Mouse (Mus musculus) embryonic facial prominence, embryonic 10.5 days (tissue): Measurements from ENCODE around the gene Chpf. TPM values are rescaled to one million over a fixed set of nuclear protein-coding genes. Genes with fewer than 3 reads are reported as not detected.

ENCODE experiments used
- DNase-seq: peaks from one replicate; pipeline ENCODE4 v3.0.0-alpha.2; 2017; ENCODE audit warnings: low spot score
- H3K27ac ChIP-seq: fragments of 300-500 bp; sonication (generic); replicated peaks from 2 replicates; pipeline ENCODE4 v1.5.1; 2016; ENCODE audit warnings: mild to moderate bottlenecking
- H3K27me3 ChIP-seq: fragments of 300-500 bp; sonication (generic); replicated peaks from 2 replicates; pipeline ENCODE4 v1.6.1; 2016; ENCODE audit warnings: low read depth, mild to moderate bottlenecking; ENCODE audit not compliant: poor library complexity, severe bottlenecking
- H3K36me3 ChIP-seq: fragments of 300-500 bp; sonication (generic); replicated peaks from 2 replicates; pipeline ENCODE4 v1.6.1; 2016; ENCODE audit warnings: mild to moderate bottlenecking, moderate library complexity
- H3K4me1 ChIP-seq: fragments of 300-500 bp; sonication (generic); 2 replicates; pipeline ENCODE4 v1.6.1; 2016
- H3K4me3 ChIP-seq: fragments of 300-500 bp; sonication (generic); 2 replicates; pipeline ENCODE4 v1.5.1; 2016; ENCODE audit warnings: mild to moderate bottlenecking, moderate library complexity
- H3K9me3 ChIP-seq: fragments of 300-500 bp; sonication (generic); 2 replicates; pipeline ENCODE4 v1.6.1; 2016; ENCODE audit warnings: mild to moderate bottlenecking
- WGBS: fragments of 180-500 bp; shearing (Covaris S2); methylation state at CpG from one replicate; pipeline ENCODE4 v1.1.7; 2016; 5-methylcytosine and 5-hydroxymethylcytosine counted together
- polyA plus RNA-seq: library from polyadenylated mRNA; unstranded; fragments of >200 nt; fragmentation: Nextera tagmentation; extraction: Ambion mirVana; gene quantifications from 2 replicates; pipeline ENCODE4 v1.2.1, GENCODE M21; 2016

Chpf gene
- polyA plus RNA-seq, 1 experiment from 2014 or later, result 25.3 TPM

DNA sequence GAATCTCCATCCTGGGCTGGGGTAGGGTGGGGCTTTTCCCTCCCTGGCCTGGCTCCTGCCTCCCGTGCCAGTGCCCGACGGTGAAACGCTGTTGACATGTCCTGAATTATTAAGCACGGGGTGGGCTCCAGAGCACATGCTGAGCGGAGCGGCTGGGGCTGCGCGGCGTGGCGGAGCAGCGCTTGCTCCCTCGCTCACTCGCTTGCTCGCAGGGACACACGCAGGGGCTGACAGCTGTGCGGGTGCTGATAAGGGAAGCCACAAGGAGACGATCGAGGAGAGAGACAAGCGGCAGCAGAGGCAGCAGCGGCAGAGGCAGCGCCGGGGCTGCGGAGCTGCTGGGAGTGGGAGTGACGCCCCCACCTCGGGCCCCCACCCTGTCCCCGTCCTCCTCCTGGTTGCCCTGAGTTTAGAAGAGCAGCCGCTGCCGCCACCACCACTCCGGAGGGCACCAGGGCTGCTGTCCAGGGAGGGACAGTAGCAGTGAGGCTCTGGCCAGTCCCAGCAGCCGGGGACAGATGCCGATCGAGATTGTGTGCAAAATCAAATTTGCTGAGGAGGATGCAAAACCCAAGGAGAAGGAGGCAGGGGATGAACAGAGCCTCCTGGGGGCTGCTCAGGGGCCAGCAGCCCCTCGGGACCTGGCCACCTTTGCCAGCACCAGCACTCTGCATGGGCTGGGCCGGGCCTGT, 28.6 kb downstream of the Chpf start, which contains the start of gene Asic4:
Gene Asic4 (plus strand): TSS at position 123 of the 692 bp plus-strand sequence.
- Histone ChIP-seq H3K4me1 (peaks cover 97% of the 10 kb centered on the region), H3K27me3 (peaks cover 98% of the 10 kb centered on the region), H3K9me3 (no peaks in the 10 kb centered on the region), H3K4me3 (peak within 1 kb of the TSS; percentile 56), H3K27ac (peak within 1 kb of the TSS; percentile 77), H3K36me3 (no peaks in the 10 kb centered on the region)
- 2% methylated on average over 35 of the region's 35 CpGs for WGBS
- DNase-seq, result peak; percentile 48

GRCm38 (mm10) chr1:75449377-75450135, 29.6 kb downstream of the Chpf start:
- Histone ChIP-seq H3K9me3 (no peaks in the 10 kb centered on the region), H3K4me1 (peaks cover 100% of the 10 kb centered on the region), H3K27ac (peak overlapping the region; percentile 77), H3K27me3 (peaks cover 100% of the 10 kb centered on the region), H3K36me3 (no peaks in the 10 kb centered on the region), H3K4me3 (peak overlapping the region; percentile 56)
- WGBS, result 1% methylated on average over 8 of the region's 8 CpGs
- DNase-seq, result peak; percentile 35

GRCm38 (mm10) chr1:75448937-75449336, 30.2 kb downstream of the Chpf start:
- Histone ChIP-seq H3K27me3 (peaks cover 98% of the 10 kb centered on the region), H3K4me1 (peaks cover 100% of the 10 kb centered on the region), H3K9me3 (no peaks in the 10 kb centered on the region), H3K27ac (peak overlapping the region; percentile 68), H3K4me3 (peak overlapping the region; percentile 47), H3K36me3 (no peaks in the 10 kb centered on the region)
- DNase-seq, result peak; percentile 59
- WGBS, result 1% methylated on average over 14 of the region's 14 CpGs

- Histone ChIP-seq H3K36me3 (no peaks in the 10 kb centered on the region), H3K27ac (peak overlapping the region; percentile 81), H3K4me1 (peaks cover 100% of the 10 kb centered on the region), H3K4me3 (peak overlapping the region; percentile 47), H3K27me3 (peaks cover 97% of the 10 kb centered on the region), H3K9me3 (no peaks in the 10 kb centered on the region)
- 1% methylated on average over 7 of the region's 7 CpGs for WGBS
- peak; percentile 75 for DNase-seq
Observed at GRCm38 (mm10) chr1:75448052-75448431, 31.1 kb downstream of the Chpf start.

DNA sequence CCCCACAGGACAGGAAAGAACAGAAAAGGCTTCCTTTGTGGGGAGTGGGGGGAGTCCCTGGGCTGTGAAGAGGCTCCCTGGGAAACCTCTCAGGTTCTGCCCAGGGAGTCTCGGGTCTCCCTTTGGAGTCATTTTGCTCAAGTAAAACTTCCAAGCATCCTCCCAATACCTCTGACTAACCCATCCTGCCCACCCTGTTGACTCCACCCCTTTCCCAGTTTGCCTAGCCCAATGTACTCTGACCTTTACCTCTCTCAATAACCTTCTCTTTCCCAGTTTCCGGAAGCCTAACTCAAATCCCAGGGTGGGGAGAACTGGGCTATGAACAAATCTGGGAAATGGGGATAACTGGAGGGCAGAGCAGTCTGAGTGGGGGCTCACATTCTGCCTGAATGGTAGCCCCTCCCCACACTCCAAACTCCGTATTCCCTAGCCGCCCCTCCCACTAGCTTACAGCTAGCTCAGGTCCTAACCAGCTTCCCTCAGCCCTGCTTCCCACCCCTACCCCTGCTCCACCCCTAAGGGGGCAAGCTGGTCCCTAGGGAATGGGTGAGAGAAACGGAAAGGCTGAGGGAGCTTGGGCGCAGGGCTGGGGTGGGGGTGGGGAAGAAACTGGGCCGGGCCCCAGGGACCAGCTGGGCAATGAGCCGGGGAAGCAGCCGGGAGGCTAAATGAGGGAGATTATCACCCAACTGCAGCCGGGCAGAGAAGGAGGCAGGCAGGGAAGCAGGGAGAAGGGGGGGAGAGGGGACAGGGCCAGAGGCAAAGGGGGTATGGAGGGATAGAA, 31.6 kb downstream of the Chpf start:
- peak overlapping the region; percentile 81 for H3K27ac ChIP-seq
- 3% methylated on average over 10 of the region's 10 CpGs for WGBS
- peaks cover 100% of the 10 kb centered on the region for H3K4me1 ChIP-seq
- H3K36me3 ChIP-seq, result peaks cover under 1% of the 10 kb centered on the region; the same call in 1 of the 2 replicates
- peak; percentile 51 for DNase-seq
- H3K27me3 ChIP-seq, result peaks cover 91% of the 10 kb centered on the region
- peak overlapping the region; percentile 47 for H3K4me3 ChIP-seq
- H3K9me3 ChIP-seq, result no peaks in the 10 kb centered on the region

DNA sequence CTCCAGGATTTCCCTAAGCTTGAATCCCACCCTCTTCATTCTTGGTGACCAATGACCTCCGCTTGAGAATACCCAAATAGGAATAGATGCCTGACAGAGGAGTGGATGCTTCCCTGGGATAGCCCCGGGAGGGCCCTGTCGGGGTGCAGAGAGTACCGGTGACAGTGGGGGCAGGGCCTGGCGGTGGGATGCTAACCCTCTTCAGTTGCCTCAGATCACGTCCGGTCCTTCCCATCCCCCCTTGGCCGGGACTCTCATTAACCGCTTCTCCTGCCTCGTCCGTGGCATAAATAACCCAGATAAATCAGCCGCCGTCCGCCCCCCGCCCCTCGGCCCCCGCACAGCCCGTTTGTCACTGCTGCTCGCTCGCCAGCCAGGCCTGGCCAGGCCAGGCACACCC, 32.5 kb downstream of the Chpf start:
- peak overlapping the region; percentile 47 for H3K4me3 ChIP-seq
- H3K9me3 ChIP-seq, result no peaks in the 10 kb centered on the region
- peak; percentile 50 for DNase-seq
- H3K4me1 ChIP-seq, result peaks cover 100% of the 10 kb centered on the region
- H3K27me3 ChIP-seq, result peaks cover 87% of the 10 kb centered on the region
- peak overlapping the region; percentile 81 for H3K27ac ChIP-seq
- 4% methylated on average over 20 of the region's 20 CpGs for WGBS
- H3K36me3 ChIP-seq, result peaks cover 9% of the 10 kb centered on the region; the same call in 1 of the 2 replicates

DNA sequence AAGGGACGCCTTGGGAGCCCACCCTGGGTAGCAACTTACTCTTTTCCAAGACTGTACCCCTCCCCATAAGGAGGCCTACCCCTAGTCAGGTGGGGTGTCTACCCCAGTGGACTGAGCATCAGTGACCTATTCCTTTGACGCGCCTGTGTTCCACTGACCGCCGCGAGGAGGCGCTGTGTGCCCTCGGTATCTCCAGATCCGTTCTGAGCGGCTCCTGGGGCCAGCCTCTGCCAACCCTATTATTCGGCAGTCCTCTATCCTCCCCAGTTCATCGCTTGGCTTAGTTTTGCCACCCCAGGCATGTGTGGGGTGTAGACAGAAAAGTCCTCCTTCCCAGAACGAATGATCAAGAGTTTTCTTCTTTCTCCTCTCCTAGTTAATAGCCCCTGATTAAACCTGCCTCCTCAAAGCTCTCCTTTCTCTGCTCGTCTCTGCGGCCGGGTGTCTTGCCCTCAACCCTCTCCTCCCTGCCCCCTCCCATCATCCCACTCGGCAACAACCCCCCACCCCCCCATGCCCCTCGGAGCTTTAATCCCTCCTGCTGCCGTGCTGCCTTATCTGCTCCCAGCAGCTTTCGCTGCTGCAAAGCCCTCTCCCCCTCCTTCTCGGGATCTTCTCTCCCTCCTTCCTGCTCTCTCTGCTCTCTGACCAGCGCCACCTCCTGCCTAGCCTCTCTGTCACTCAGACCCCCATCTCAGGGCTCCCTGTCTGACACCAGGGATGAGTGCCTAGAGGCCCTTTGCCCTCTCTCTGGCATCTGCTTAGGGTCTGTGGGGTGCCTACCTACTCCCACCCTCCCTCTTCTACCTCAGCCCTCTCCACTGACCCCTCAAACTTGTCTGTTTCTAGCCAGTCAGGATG, 33.1 kb downstream of the Chpf start:
- Histone ChIP-seq H3K27ac (peak overlapping the region; percentile 81), H3K27me3 (peaks cover 80% of the 10 kb centered on the region), H3K4me3 (peak overlapping the region; percentile 47), H3K9me3 (no peaks in the 10 kb centered on the region), H3K4me1 (peaks cover 98% of the 10 kb centered on the region), H3K36me3 (peaks cover 16% of the 10 kb centered on the region; the same call in 1 of the 2 replicates)
- peak; percentile 87 for DNase-seq
- under 1% methylated on average over 22 of the region's 22 CpGs for WGBS

DNA sequence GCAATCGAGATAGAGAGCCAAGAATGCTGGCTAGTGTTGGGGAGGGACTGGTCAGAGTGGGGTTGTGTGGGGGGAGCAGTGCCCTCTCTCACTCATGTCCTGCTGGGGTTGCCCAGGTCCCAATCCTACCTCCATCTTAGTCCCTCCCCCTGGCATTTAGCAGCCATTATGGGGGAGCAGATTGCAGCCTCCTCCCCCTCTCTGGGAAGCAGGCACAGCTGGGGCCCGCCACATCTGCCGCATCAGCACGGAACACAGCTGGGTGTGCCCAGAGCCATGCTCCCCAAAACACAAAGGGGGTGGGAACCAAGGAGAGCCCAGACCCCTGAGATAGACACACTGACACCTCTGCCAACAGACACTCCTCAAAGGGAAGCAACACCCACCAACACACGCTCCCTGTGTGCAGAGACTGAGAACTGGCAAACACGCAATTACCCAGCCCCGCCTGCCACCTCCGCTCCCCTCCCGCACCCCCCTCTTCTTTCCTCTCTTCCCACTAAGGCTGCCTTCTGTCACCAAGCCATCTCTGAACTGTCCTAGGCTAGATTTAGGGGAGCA, 33.9 kb downstream of the Chpf start:
- H3K9me3 ChIP-seq, result no peaks in the 10 kb centered on the region
- peaks cover 23% of the 10 kb centered on the region for H3K36me3 ChIP-seq
- H3K27me3 ChIP-seq, result peaks cover 73% of the 10 kb centered on the region
- peak overlapping the region; percentile 81 for H3K27ac ChIP-seq
- H3K4me3 ChIP-seq, result peak overlapping the region; percentile 47; the same call in 1 of the 2 replicates
- H3K4me1 ChIP-seq, result peaks cover 91% of the 10 kb centered on the region
- WGBS, result 18% methylated on average over 9 of the region's 9 CpGs
- DNase-seq, result no peak

DNA sequence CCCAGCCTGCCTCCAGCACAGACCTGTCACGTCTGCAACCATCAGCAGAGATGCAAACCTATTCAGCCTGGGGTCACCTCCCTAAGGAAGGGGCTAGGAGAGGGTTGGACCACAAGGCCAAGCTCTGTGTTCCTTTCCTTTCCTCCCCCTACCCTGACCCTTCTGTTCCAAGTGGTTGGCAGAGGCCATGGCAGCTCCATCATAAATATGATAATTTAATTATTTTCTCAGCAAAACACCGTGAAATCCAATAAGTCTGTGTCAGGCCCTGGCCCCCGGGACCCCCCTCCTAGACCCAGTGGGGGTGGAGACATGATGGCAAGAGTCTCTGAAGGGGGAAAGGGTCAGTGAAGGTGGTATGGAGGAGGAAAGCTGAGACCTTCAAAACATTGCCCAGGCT, 34.9 kb downstream of the Chpf start:
- 23% methylated on average over 3 of the region's 3 CpGs for whole genome bisulfite sequencing
- Histone ChIP-seq H3K4me1 (peaks cover 86% of the 10 kb centered on the region), H3K27ac (peak overlapping the region; percentile 78), H3K36me3 (peaks cover 24% of the 10 kb centered on the region), H3K27me3 (peaks cover 62% of the 10 kb centered on the region), H3K9me3 (no peaks in the 10 kb centered on the region), H3K4me3 (0 out of 2 replicates have a peak overlapping the region, but pooled peaks have one; percentile 14)
- DNase-seq, result peak; percentile 61

DNA sequence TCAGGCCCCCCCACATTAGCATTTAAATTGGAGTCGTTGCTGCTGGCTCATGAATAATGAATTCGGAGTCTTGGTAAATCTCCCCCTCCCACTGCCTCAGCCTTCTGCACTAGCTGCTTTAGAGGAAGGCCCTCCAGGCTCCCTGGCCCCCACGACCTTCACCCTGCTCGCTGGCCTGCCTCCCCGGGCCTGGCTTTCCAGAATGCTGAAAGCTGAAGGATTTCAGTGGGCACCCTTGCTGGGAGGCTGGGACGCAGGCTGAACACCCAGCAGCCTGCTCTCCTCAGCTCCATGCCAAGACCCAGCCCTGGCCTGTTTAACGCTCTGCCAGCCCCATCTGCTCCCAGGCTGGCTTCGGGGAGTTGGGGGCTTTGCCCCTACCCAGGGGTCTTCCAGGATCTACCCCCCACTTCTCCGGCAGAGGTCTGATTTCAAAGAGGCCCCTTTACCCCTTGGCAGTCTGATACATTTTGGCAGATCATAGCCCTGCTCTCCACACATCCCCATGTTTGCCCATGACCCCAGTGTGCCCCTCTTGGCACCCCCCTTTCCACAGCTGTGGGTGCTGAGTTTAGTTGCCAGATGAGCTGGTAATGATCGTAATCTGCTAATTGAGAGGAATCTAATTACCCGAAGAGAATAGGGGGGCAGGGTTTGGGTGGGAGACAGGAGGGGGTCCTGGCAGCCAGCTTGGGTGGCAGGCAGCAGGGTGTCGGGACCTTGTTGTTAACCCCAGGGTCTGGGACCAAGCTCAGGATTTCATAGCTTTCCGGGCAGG, 35.7 kb downstream of the Chpf start:
- peaks cover 55% of the 10 kb centered on the region for H3K27me3 ChIP-seq
- H3K4me1 ChIP-seq, result peaks cover 85% of the 10 kb centered on the region
- peaks cover 24% of the 10 kb centered on the region for H3K36me3 ChIP-seq
- 20% methylated on average over 13 of the region's 13 CpGs for WGBS
- H3K9me3 ChIP-seq, result no peaks in the 10 kb centered on the region
- peak; percentile 41 for DNase-seq
- no peak overlapping the region for H3K4me3 ChIP-seq
- peak overlapping the region; percentile 78 for H3K27ac ChIP-seq

GRCm38 (mm10) chr1:75442811-75443210, 36.3 kb downstream of the Chpf start:
- H3K9me3 ChIP-seq, result no peaks in the 10 kb centered on the region
- no peak for DNase-seq
- peaks cover 79% of the 10 kb centered on the region for H3K4me1 ChIP-seq
- peaks cover 24% of the 10 kb centered on the region for H3K36me3 ChIP-seq
- H3K27ac ChIP-seq, result peak overlapping the region; percentile 78
- H3K27me3 ChIP-seq, result peaks cover 48% of the 10 kb centered on the region
- WGBS, result 44% methylated on average over 8 of the region's 8 CpGs
- H3K4me3 ChIP-seq, result no peak overlapping the region
